Mouse (Mus musculus): Measurements from ENCODE around the gene Isyna1. TPM values are rescaled to one million over a fixed set of nuclear protein-coding genes. Genes with fewer than 3 reads are reported as not detected.
A peak's percentile ranks its signal among the peaks of the same experiment; 100 is the strongest.

Isyna1 gene
- polyA plus RNA-seq, 1 experiment from 2014 or later, result 86.8 TPM

GRCm38 (mm10) chr8:70627041-70627440 lies 32.9 kb downstream of the Isyna1 start:
- H3K9ac ChIP-seq, result no peak overlapping the region
- H3K4me1 ChIP-seq (replicated peaks; ENCODE audit: control insufficient read depth, insufficient read depth, low read length), result no peaks in the 10 kb centered on the region; the same call in 1 of the 2 replicates
- no peaks in the 10 kb centered on the region for H3K36me3 ChIP-seq (replicated peaks; ENCODE audit: control insufficient read depth, insufficient read depth)
- no peaks in the 10 kb centered on the region for H3K9me3 ChIP-seq (ENCODE audit: control insufficient read depth, low read length)
- no peak overlapping the region for H3K27ac ChIP-seq
- H3K4me2 ChIP-seq (replicated peaks), result no peak overlapping the region
- DNase-seq (ENCODE audit: low spot score) (no peak), ATAC-seq (ENCODE audit: low FRiP score) (no peak)
- WGBS, result 84% methylated on average over 5 of the region's 5 CpGs
- H3K4me3 ChIP-seq (replicated peaks; ENCODE audit: low read length), result no peak overlapping the region
- H3K27me3 ChIP-seq (ENCODE audit: control insufficient read depth, insufficient read depth, low read length), result peaks cover 9% of the 10 kb centered on the region

- DNase-seq (ENCODE audit: low spot score) (no peak), ATAC-seq (ENCODE audit: low FRiP score) (peak; percentile 18; the same call in 1 of the 2 replicates)
- Histone ChIP-seq H3K36me3 (replicated peaks; ENCODE audit: control insufficient read depth, insufficient read depth) (no peaks in the 10 kb centered on the region), H3K27ac (peak overlapping the region; percentile 45), H3K9me3 (ENCODE audit: control insufficient read depth, low read length) (no peaks in the 10 kb centered on the region), H3K27me3 (ENCODE audit: control insufficient read depth, insufficient read depth, low read length) (peaks cover 9% of the 10 kb centered on the region), H3K4me2 (replicated peaks) (peak overlapping the region; percentile 58), H3K4me1 (replicated peaks; ENCODE audit: control insufficient read depth, insufficient read depth, low read length) (no peaks in the 10 kb centered on the region; the same call in 1 of the 2 replicates), H3K9ac (peak overlapping the region; percentile 56), H3K4me3 (replicated peaks; ENCODE audit: low read length) (peak overlapping the region; percentile 38)
- WGBS, result 58% methylated on average over 7 of the region's 7 CpGs
These were observed 34.9 kb downstream of the Isyna1 start for GRCm38 (mm10) chr8:70628986-70629490.

- H3K4me1 ChIP-seq (replicated peaks; ENCODE audit: control insufficient read depth, insufficient read depth, low read length), result no peaks in the 10 kb centered on the region; the same call in 1 of the 2 replicates
- H3K9me3 ChIP-seq (ENCODE audit: control insufficient read depth, low read length), result no peaks in the 10 kb centered on the region
- H3K9ac ChIP-seq, result peak overlapping the region; percentile 56
- H3K4me2 ChIP-seq (replicated peaks), result peak overlapping the region; percentile 58
- peak overlapping the region; percentile 45 for H3K27ac ChIP-seq
- DNase-seq (ENCODE audit: low spot score) (peak; percentile 91), ATAC-seq (ENCODE audit: low FRiP score) (peak; percentile 92)
- H3K27me3 ChIP-seq (ENCODE audit: control insufficient read depth, insufficient read depth, low read length), result peaks cover 9% of the 10 kb centered on the region
- under 1% methylated on average over 60 of the region's 60 CpGs for WGBS
- H3K36me3 ChIP-seq (replicated peaks; ENCODE audit: control insufficient read depth, insufficient read depth), result no peaks in the 10 kb centered on the region
- H3K4me3 ChIP-seq (replicated peaks; ENCODE audit: low read length), result peak overlapping the region; percentile 38
These were observed 35.7 kb downstream of the Isyna1 start for GRCm38 (mm10) chr8:70629574-70630531.

- Histone ChIP-seq H3K27ac (no peak overlapping the region), H3K4me1 (replicated peaks; ENCODE audit: control insufficient read depth, insufficient read depth, low read length) (no peaks in the 10 kb centered on the region; the same call in 1 of the 2 replicates), H3K4me3 (replicated peaks; ENCODE audit: low read length) (no peak overlapping the region), H3K9me3 (ENCODE audit: control insufficient read depth, low read length) (no peaks in the 10 kb centered on the region), H3K9ac (no peak overlapping the region), H3K27me3 (ENCODE audit: control insufficient read depth, insufficient read depth, low read length) (peaks cover 9% of the 10 kb centered on the region), H3K36me3 (replicated peaks; ENCODE audit: control insufficient read depth, insufficient read depth) (no peaks in the 10 kb centered on the region), H3K4me2 (replicated peaks) (no peak overlapping the region)
- 12% methylated on average over 22 of the region's 22 CpGs for WGBS
- ATAC-seq (ENCODE audit: low FRiP score), result no peak
- no peak for DNase-seq (ENCODE audit: low spot score)
These were observed 36.6 kb downstream of the Isyna1 start for GRCm38 (mm10) chr8:70630532-70631381.

- ATAC-seq (ENCODE audit: low FRiP score), result no peak
These were observed 37.3 kb downstream of the Isyna1 start for GRCm38 (mm10) chr8:70631436-70631835.

GRCm38 (mm10) chr8:70632346-70632892 lies 38.2 kb downstream of the Isyna1 start, which contains the start of gene Gdf15:
Gene Gdf15 (minus strand): TSS chr8:70632456.
- Histone ChIP-seq H3K27me3 (ENCODE audit: control insufficient read depth, insufficient read depth, low read length) (peaks cover 9% of the 10 kb centered on the region), H3K9me3 (ENCODE audit: control insufficient read depth, low read length) (no peaks in the 10 kb centered on the region), H3K9ac (no peak within 1 kb of the TSS), H3K4me1 (replicated peaks; ENCODE audit: control insufficient read depth, insufficient read depth, low read length) (no peaks in the 10 kb centered on the region; the same call in 1 of the 2 replicates), H3K27ac (no peak within 1 kb of the TSS), H3K4me3 (replicated peaks; ENCODE audit: low read length) (no peak within 1 kb of the TSS), H3K4me2 (replicated peaks) (no peak within 1 kb of the TSS), H3K36me3 (replicated peaks; ENCODE audit: control insufficient read depth, insufficient read depth) (no peaks in the 10 kb centered on the region)
- 76% methylated on average over 6 of the region's 6 CpGs for WGBS
- ATAC-seq (ENCODE audit: low FRiP score), result no peak
- no peak for DNase-seq (ENCODE audit: low spot score)

More at GRCm38 (mm10) chr8:70631436-70631835, 37.3 kb downstream of the Isyna1 start:
- Histone ChIP-seq H3K9ac (no peak overlapping the region), H3K27me3 (ENCODE audit: control insufficient read depth, insufficient read depth, low read length) (peaks cover 9% of the 10 kb centered on the region), H3K27ac (no peak overlapping the region), H3K4me2 (replicated peaks) (no peak overlapping the region), H3K4me1 (replicated peaks; ENCODE audit: control insufficient read depth, insufficient read depth, low read length) (no peaks in the 10 kb centered on the region; the same call in 1 of the 2 replicates), H3K36me3 (replicated peaks; ENCODE audit: control insufficient read depth, insufficient read depth) (no peaks in the 10 kb centered on the region), H3K9me3 (ENCODE audit: control insufficient read depth, low read length) (no peaks in the 10 kb centered on the region), H3K4me3 (replicated peaks; ENCODE audit: low read length) (no peak overlapping the region)
- WGBS, result 18% methylated on average over 23 of the region's 24 CpGs
- no peak for DNase-seq (ENCODE audit: low spot score)

GRCm38 (mm10) chr8:70634066-70634465 lies 39.9 kb downstream of the Isyna1 start:
- Histone ChIP-seq H3K36me3 (replicated peaks; ENCODE audit: control insufficient read depth, insufficient read depth) (no peaks in the 10 kb centered on the region), H3K27me3 (ENCODE audit: control insufficient read depth, insufficient read depth, low read length) (peaks cover 9% of the 10 kb centered on the region), H3K4me1 (replicated peaks; ENCODE audit: control insufficient read depth, insufficient read depth, low read length) (no peaks in the 10 kb centered on the region; the same call in 1 of the 2 replicates), H3K4me3 (replicated peaks; ENCODE audit: low read length) (no peak overlapping the region), H3K9ac (no peak overlapping the region), H3K4me2 (replicated peaks) (no peak overlapping the region), H3K27ac (no peak overlapping the region), H3K9me3 (ENCODE audit: control insufficient read depth, low read length) (no peaks in the 10 kb centered on the region)
- WGBS, result 53% methylated on average over 6 of the region's 6 CpGs
- no peak for DNase-seq (ENCODE audit: low spot score)
- no peak for ATAC-seq (ENCODE audit: low FRiP score)

- no peaks in the 10 kb centered on the region for H3K36me3 ChIP-seq (replicated peaks; ENCODE audit: control insufficient read depth, insufficient read depth)
- WGBS, result 71% methylated on average over 6 of the region's 6 CpGs
- H3K27me3 ChIP-seq (ENCODE audit: control insufficient read depth, insufficient read depth, low read length), result peaks cover 9% of the 10 kb centered on the region
- no peak overlapping the region for H3K4me3 ChIP-seq (replicated peaks; ENCODE audit: low read length)
- DNase-seq (ENCODE audit: low spot score) (no peak), ATAC-seq (ENCODE audit: low FRiP score) (no peak)
- no peak overlapping the region for H3K27ac ChIP-seq
- H3K9me3 ChIP-seq (ENCODE audit: control insufficient read depth, low read length), result no peaks in the 10 kb centered on the region
- no peaks in the 10 kb centered on the region for H3K4me1 ChIP-seq (replicated peaks; ENCODE audit: control insufficient read depth, insufficient read depth, low read length)
- no peak overlapping the region for H3K4me2 ChIP-seq (replicated peaks)
- H3K9ac ChIP-seq, result no peak overlapping the region
These were observed 41.4 kb downstream of the Isyna1 start for GRCm38 (mm10) chr8:70635527-70635926.

All from hindbrain, embryonic 14.5 days (tissue).